In the genomic region with DNA sequence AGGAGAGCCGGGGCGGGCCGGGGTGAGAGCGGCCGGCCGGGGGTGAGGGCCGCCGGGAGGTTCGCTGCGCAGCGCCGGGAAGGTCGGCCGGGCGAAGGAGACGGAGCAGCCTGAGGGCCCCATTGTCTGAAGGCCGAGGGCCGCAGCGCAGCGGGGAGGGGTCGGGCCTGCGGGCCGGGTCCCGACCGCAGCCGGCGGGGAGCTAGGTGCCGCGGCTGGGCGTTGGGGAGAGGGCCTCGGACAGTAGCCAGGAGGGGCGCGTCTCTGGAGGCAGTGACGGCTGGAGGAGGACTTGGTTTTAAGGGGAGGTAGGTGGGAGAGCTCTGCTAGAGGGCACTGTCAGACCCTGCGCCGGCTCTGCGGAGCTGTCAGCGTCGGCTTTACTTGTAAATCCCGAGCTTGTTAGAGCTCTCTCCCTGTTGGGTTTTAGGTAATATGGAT, we compare ENCODE assay signal across 8 mouse cellular contexts. TPM values are rescaled to one million over a fixed set of nuclear protein-coding genes. Genes with fewer than 3 reads are reported as not detected.
A peak's percentile ranks its signal among the peaks of the same experiment; 100 is the strongest.
DNase-seq lines count a peak whose midpoint lies in the region; ATAC-seq lines count a peak whose summit lies in the region.

No protein-coding gene starts in this region.

- intact Hi-C loops in heart, postnatal 25 days (cut with DNase I): loop anchor here (2.0 to 5.0 kb wide), 2 partner anchors 47 to 131 kb away; partner anchors contain the start of genes Cep68 and Slc1a4

- no peaks in the 10 kb centered on the region for H3K9me3 ChIP-seq in heart, embryonic 10.5 days
- no peaks in the 10 kb centered on the region for H3K9me3 ChIP-seq in forebrain, embryonic 10.5 days
- H3K9me3 ChIP-seq in hindbrain, embryonic 12.5 days (replicated peaks): no peaks in the 10 kb centered on the region
- no peaks in the 10 kb centered on the region for H3K9me3 ChIP-seq in limb, embryonic 10.5 days (replicated peaks)
- H3K9me3 ChIP-seq in stomach, embryonic 16.5 days (replicated peaks; ENCODE audit: control insufficient read depth, low read length): no peaks in the 10 kb centered on the region

- DNase-seq in heart, embryonic 10.5 days (ENCODE audit: low spot score): peak; percentile 87
- DNase-seq in heart, postnatal 25 days (ENCODE audit: low spot score): no peak
- DNase-seq in adrenal gland, postnatal 14 days: peak; percentile 72
- DNase-seq in forebrain, embryonic 10.5 days (ENCODE audit: extremely low spot score, low spot score): no peak
- DNase-seq in limb, embryonic 10.5 days (ENCODE audit: low spot score): no peak

- no peaks in the 10 kb centered on the region for H3K27me3 ChIP-seq in heart, embryonic 10.5 days (ENCODE audit: insufficient read depth, poor library complexity, severe bottlenecking)
- H3K27me3 ChIP-seq in forebrain, embryonic 10.5 days (ENCODE audit: poor library complexity, severe bottlenecking): no peaks in the 10 kb centered on the region
- H3K27me3 ChIP-seq in hindbrain, embryonic 12.5 days: no peaks in the 10 kb centered on the region
- H3K27me3 ChIP-seq in limb, embryonic 10.5 days (ENCODE audit: low read depth, poor library complexity, severe bottlenecking): no peaks in the 10 kb centered on the region
- no peaks in the 10 kb centered on the region for H3K27me3 ChIP-seq in stomach, embryonic 16.5 days (ENCODE audit: control insufficient read depth, insufficient read depth, low read length)

- H3K4me2 ChIP-seq in hindbrain, embryonic 12.5 days (replicated peaks): peak overlapping the region; percentile 69
- H3K4me2 ChIP-seq in stomach, embryonic 16.5 days (ENCODE audit: low read depth, low read length): peak overlapping the region; percentile 88

- peak overlapping the region; percentile 97 for H3K9ac ChIP-seq in hindbrain, embryonic 12.5 days
- peak overlapping the region; percentile 100 for H3K9ac ChIP-seq in stomach, embryonic 16.5 days (ENCODE audit: low read length)

- H3K36me3 ChIP-seq in heart, embryonic 10.5 days: peaks cover 3% of the 10 kb centered on the region; the same call in 1 of the 2 replicates
- peaks cover 9% of the 10 kb centered on the region; the same call in 1 of the 2 replicates for H3K36me3 ChIP-seq in forebrain, embryonic 10.5 days (replicated peaks)
- H3K36me3 ChIP-seq in hindbrain, embryonic 12.5 days: no peaks in the 10 kb centered on the region
- H3K36me3 ChIP-seq in limb, embryonic 10.5 days: peaks cover 9% of the 10 kb centered on the region; the same call in 1 of the 2 replicates
- H3K36me3 ChIP-seq in stomach, embryonic 16.5 days (ENCODE audit: control insufficient read depth, insufficient read depth, low read length): no peaks in the 10 kb centered on the region

- H3K4me1 ChIP-seq in heart, embryonic 10.5 days: peaks cover 42% of the 10 kb centered on the region
- H3K4me1 ChIP-seq in forebrain, embryonic 10.5 days: peaks cover 24% of the 10 kb centered on the region
- peaks cover 33% of the 10 kb centered on the region for H3K4me1 ChIP-seq in hindbrain, embryonic 12.5 days
- peaks cover 26% of the 10 kb centered on the region for H3K4me1 ChIP-seq in limb, embryonic 10.5 days
- H3K4me1 ChIP-seq in stomach, embryonic 16.5 days (ENCODE audit: control insufficient read depth, insufficient read depth, low read length): peaks cover 20% of the 10 kb centered on the region

- WGBS in heart, embryonic 10.5 days: 1% methylated on average over 40 of the region's 40 CpGs
- 1% methylated on average over 40 of the region's 40 CpGs for WGBS in forebrain, embryonic 10.5 days
- WGBS in hindbrain, embryonic 12.5 days: under 1% methylated on average over 40 of the region's 40 CpGs
- WGBS in limb, embryonic 10.5 days: under 1% methylated on average over 40 of the region's 40 CpGs
- 1% methylated on average over 38 of the region's 40 CpGs for WGBS in stomach, embryonic 16.5 days

- H3K4me3 ChIP-seq in heart, embryonic 10.5 days: peak overlapping the region; percentile 99
- peak overlapping the region; percentile 99 for H3K4me3 ChIP-seq in forebrain, embryonic 10.5 days
- H3K4me3 ChIP-seq in hindbrain, embryonic 12.5 days: peak overlapping the region; percentile 98
- H3K4me3 ChIP-seq in limb, embryonic 10.5 days: peak overlapping the region; percentile 99
- H3K4me3 ChIP-seq in stomach, embryonic 16.5 days (replicated peaks; ENCODE audit: low read length): peak overlapping the region; percentile 95

- H3K27ac ChIP-seq in heart, embryonic 10.5 days: peak overlapping the region; percentile 99
- peak overlapping the region; percentile 96 for H3K27ac ChIP-seq in forebrain, embryonic 10.5 days
- H3K27ac ChIP-seq in hindbrain, embryonic 12.5 days: peak overlapping the region; percentile 98
- H3K27ac ChIP-seq in limb, embryonic 10.5 days: peak overlapping the region; percentile 97
- peak overlapping the region; percentile 98 for H3K27ac ChIP-seq in stomach, embryonic 16.5 days (ENCODE audit: low read length)

- ATAC-seq in hindbrain, embryonic 12.5 days (ENCODE audit: low FRiP score): peak; percentile 34
- peak; percentile 27; the same call in 1 of the 2 replicates for ATAC-seq in megakaryocyte-erythroid progenitor cell, adult 5-6 weeks (replicated peaks; ENCODE audit: low FRiP score, low TSS enrichment, poor library complexity, severe bottlenecking)
- peak; percentile 6; the same call in 1 of the 2 replicates for ATAC-seq in stomach, embryonic 16.5 days (ENCODE audit: insufficient read depth, low FRiP score)

RNA-seq across cellular contexts. Expression of gene Rab1a, which starts 0.4 kb away (rescaled TPM):
- 207 and 233 TPM in 2 replicates for polyA plus RNA-seq in heart, embryonic 10.5 days (2016; fragmentation: Nextera tagmentation; extraction: Ambion mirVana)
- total RNA-seq in heart, postnatal 25 days (2021): 100 to 1,000 TPM; 118 to 135 TPM
- total RNA-seq in adrenal gland, postnatal 14 days (2021): 146 and 165 TPM in 2 replicates
- polyA plus RNA-seq in forebrain, embryonic 10.5 days (2016; fragmentation: Nextera tagmentation; extraction: Ambion mirVana): 200 and 210 TPM in 2 replicates
- polyA plus RNA-seq in hindbrain, embryonic 12.5 days (2016; fragmentation: Nextera tagmentation; extraction: Ambion mirVana): 271 and 302 TPM in 2 replicates
- polyA plus RNA-seq in limb, embryonic 10.5 days (2016; fragmentation: Nextera tagmentation; extraction: Ambion mirVana): 184 and 206 TPM in 2 replicates
- 69.5 and 81.8 TPM in 2 replicates for total RNA-seq in megakaryocyte-erythroid progenitor cell, adult 5-6 weeks (2014; fragmentation: Nextera tagmentation)
- 61.2 and 68.1 TPM in 2 replicates for total RNA-seq in megakaryocyte-erythroid progenitor cell, adult 5-6 weeks (2017)
- polyA plus RNA-seq in stomach, embryonic 16.5 days (2015; fragmentation: Nextera tagmentation; extraction: Ambion mirVana): 300 and 317 TPM in 2 replicates

RNA-seq across cellular contexts. Expression of gene Cep68, which starts 47.5 kb away (rescaled TPM):
- 39.0 and 40.8 TPM in 2 replicates for polyA plus RNA-seq in heart, embryonic 10.5 days (2016; fragmentation: Nextera tagmentation; extraction: Ambion mirVana)
- total RNA-seq in heart, postnatal 25 days (2021): 10 to 100 TPM; 44.9 to 52.1 TPM
- total RNA-seq in adrenal gland, postnatal 14 days (2021): 31.1 and 32.2 TPM in 2 replicates
- 43.2 and 45.3 TPM in 2 replicates for polyA plus RNA-seq in forebrain, embryonic 10.5 days (2016; fragmentation: Nextera tagmentation; extraction: Ambion mirVana)
- polyA plus RNA-seq in hindbrain, embryonic 12.5 days (2016; fragmentation: Nextera tagmentation; extraction: Ambion mirVana): 34.1 and 35.9 TPM in 2 replicates
- polyA plus RNA-seq in limb, embryonic 10.5 days (2016; fragmentation: Nextera tagmentation; extraction: Ambion mirVana): 43.7 and 50.8 TPM in 2 replicates
- 22.6 and 22.7 TPM in 2 replicates for total RNA-seq in megakaryocyte-erythroid progenitor cell, adult 5-6 weeks (2014; fragmentation: Nextera tagmentation)
- total RNA-seq in megakaryocyte-erythroid progenitor cell, adult 5-6 weeks (2017): 24.9 and 25.7 TPM in 2 replicates
- polyA plus RNA-seq in stomach, embryonic 16.5 days (2015; fragmentation: Nextera tagmentation; extraction: Ambion mirVana): 24.7 and 25.6 TPM in 2 replicates

Comparison
In these comparisons a context has a peak if more than half of its experiments do, and no peak if none do; other contexts are left out.
1. DNase-seq: peak in heart, embryonic 10.5 days (single experiment) and adrenal gland, postnatal 14 days (single experiment); none in heart, postnatal 25 days (single experiment), forebrain, embryonic 10.5 days (single experiment) and limb, embryonic 10.5 days (single experiment).
2. Peak in every context shown above with its lines, with median percentiles within 50 percentile points of each other: H3K27ac ChIP-seq, H3K4me3 ChIP-seq and ATAC-seq.